Mouse (Mus musculus): Measurements from ENCODE around the gene Adam33.

GRCm38 (mm10) chr2:131096101-131096795, 32.6 kb upstream of the Adam33 start:
- TF ChIP-seq CTCF (IDR thresholded peaks at IDR 0.05) (no peak), EP300 (IDR thresholded peaks at IDR 0.05) (peak; percentile 72)
